Mouse (Mus musculus): Measurements from ENCODE around the gene Metrnl. TPM values are rescaled to one million over a fixed set of nuclear protein-coding genes. Genes with fewer than 3 reads are reported as not detected.

The Metrnl gene
- total RNA-seq, 4 experiments from 2014 or later: 9.0 to 14.8 (median 12.3) TPM

DNA sequence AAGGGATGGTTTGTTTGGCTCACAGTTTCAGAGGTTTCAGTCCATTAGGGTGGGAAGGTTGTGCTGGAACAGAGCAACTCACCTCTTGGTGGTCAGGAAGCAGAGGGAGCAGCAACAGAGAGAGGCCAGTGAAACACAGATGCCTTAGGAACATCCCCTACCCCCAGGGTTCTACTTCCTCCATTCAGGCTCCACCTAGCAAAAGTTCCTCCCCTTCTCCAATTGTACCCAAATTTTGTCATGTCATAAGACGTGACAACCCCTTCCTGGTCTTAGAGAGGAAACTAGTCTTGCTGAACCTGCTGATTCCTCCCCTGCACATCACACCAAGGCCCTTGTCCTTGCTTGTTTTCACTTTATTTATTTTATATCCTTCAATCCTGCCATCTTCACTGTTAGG lies 32.8 kb downstream of the Metrnl start:
- no peak for DNase-seq (ENCODE audit: low spot score in 2 of 2)

GRCm38 (mm10) chr11:121734892-121735291 lies 33.5 kb downstream of the Metrnl start:
- DNase-seq (ENCODE audit: low spot score in 2 of 2): no peak

DNA sequence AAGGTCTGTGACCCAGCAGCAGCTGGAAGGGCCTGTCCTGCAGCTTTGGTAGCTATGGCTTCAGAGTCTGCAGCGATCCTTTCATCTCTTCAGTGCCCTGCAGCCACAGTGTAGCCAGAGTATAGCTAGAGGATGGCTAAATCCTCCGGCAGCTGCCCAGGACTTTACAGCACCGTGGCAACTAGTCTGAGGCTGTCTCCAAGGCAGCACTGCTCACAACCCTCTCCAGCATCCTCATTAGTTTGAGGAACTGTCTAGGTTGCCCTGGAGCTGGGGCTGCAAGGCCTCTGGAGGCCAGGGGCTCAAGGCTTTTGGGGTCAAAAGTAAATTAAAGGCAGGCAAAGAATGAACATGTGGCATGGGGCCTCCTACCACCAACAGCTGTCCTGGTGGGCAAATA lies 37.3 kb downstream of the Metrnl start:
- DNase-seq (ENCODE audit: low spot score in 2 of 2): no peak

DNA sequence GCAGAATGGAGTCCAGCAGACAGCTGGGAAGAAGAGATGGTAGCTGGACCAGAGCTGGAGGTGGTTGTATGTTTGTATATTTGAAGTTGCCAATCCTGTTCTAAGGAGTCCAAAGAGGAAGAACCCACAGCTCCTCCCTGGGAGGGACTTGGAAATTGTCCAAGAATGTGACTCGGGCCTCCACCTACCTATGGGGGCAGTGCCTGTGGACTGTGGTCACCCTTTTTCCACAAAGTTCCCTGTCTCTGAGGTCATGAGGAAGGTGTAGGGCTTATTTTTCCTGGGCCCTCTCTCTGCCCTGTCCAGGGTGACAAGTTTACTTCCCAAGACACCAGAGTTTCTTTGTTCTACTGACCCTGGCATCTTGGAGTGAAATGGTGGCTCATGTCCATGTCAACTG lies 39.6 kb downstream of the Metrnl start:
- no peak for DNase-seq (ENCODE audit: low spot score in 2 of 2)

- peak; percentile 43 to 52 for DNase-seq (ENCODE audit: low spot score in 2 of 2)
These were observed 40.1 kb downstream of the Metrnl start for GRCm38 (mm10) chr11:121741433-121741832.

DNA sequence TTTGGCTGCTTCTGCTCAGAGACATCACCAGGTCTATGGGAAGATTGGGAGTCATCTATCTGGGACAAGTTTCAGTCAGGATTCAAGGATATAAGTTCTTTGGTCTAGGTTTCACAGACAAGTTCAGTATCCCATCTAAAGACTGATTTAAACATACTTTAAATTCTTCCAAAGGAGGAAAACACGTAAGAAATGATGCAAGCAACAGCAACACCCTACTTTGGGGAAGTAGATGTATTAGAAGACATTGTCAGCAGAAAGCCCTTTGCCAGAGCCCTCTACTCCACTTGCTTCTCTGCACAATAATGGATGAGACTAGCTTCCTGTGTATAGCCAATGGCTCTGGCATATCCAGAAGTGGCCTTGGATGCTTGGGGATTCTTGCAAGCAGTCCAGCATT lies 41.8 kb downstream of the Metrnl start:
- no peak for DNase-seq (ENCODE audit: low spot score in 2 of 2)

GRCm38 (mm10) chr11:121743915-121744628 lies 42.7 kb downstream of the Metrnl start:
- no peak for DNase-seq (ENCODE audit: low spot score in 2 of 2)

DNA sequence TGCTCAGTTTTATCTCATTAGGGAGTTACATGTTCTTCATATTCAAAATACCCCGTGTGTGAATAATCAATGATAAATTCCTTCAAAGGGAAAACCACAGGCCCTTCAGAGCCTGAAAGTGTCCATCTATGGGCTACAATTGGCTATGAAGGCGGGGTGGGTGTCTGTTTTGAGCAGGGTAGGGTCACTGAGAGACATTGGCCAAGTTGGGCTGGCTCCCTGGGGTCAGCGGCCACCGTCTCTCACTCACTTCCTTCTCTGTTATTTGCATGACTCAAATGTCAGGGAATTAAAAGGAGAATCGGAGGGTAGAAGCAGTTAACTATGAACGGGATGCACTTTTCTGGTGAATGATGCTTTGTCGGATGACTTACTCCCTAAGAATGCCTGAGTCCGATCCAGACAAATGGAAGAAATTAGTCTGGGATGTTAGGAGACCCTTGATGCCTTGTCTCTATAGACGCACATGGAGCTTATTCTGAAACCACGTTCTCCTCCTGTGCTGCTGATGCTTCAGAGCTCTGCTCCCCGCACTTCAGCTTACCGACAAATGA lies 45.7 kb downstream of the Metrnl start:
- no peak for DNase-seq (ENCODE audit: low spot score in 2 of 2)

GRCm38 (mm10) chr11:121748003-121748684 lies 46.8 kb downstream of the Metrnl start:
- DNase-seq (ENCODE audit: low spot score in 2 of 2): no peak

Other genes starting within 250 kb of the Metrnl start
- 10 to 100 TPM; 40.3 to 43.8 (median 42.4) TPM for gene Tbcd, start 249.6 kb upstream of the Metrnl start, total RNA-seq (2022)
- under 1 TPM in 3 of 4 experiments, not detected in 1; 0.14 to 0.37 (median 0.16) TPM for gene Zfp750, start 182.2 kb upstream of the Metrnl start, total RNA-seq (2022)
- 1 to 10 TPM; 6.8 to 8.4 (median 7.9) TPM for gene B3gntl1, start 28.4 kb upstream of the Metrnl start, total RNA-seq (2022)
- not detected for gene Ptchd3, start 128.7 kb downstream of the Metrnl start, total RNA-seq (2022)